Mouse (Mus musculus) brain, embryonic 14.5 days (tissue): ENCODE results near the gene Gm9573.

Experiments
- CTCF ChIP-seq: fragments of 200-500 bp; IDR thresholded peaks from 2 replicates; pipeline ENCODE4 v1.5.1; 2012; ENCODE audit warnings: inconsistent platforms, mild to moderate bottlenecking, moderate library complexity, borderline replicate concordance; ENCODE audit not compliant: insufficient read depth, insufficient read length; ENCODE audit errors: extremely low read depth
- POLR2A ChIP-seq: fragments of 200-500 bp; IDR thresholded peaks from 2 replicates; pipeline ENCODE4 v1.6.1; 2012; ENCODE audit warnings: mild to moderate bottlenecking, inconsistent platforms, borderline replicate concordance; ENCODE audit not compliant: poor library complexity, insufficient read depth, insufficient read length, severe bottlenecking; ENCODE audit errors: extremely low read depth

GRCm38 (mm10) chr17:35639352-35639751, 12.9 kb upstream of the Gm9573 start:
- TF ChIP-seq CTCF (no peak), POLR2A (no peak)
